Mouse (Mus musculus) spleen, adult 2 months (tissue): ENCODE data around the gene Foxp2.

Source experiments
- CTCF ChIP-seq: fragments of 200-500 bp; IDR thresholded peaks from 2 replicates; pipeline ENCODE4 v1.5.1; 2011; ENCODE audit warnings: mild to moderate bottlenecking, inconsistent platforms; ENCODE audit not compliant: insufficient read depth, insufficient read length, insufficient replicate concordance; ENCODE audit errors: extremely low read depth
- POLR2A ChIP-seq: fragments of 200-500 bp; IDR thresholded peaks from 2 replicates; pipeline ENCODE4 v1.6.1; 2011; ENCODE audit warnings: low read depth, low read length, inconsistent platforms

- TF ChIP-seq POLR2A (no peak), CTCF (no peak)
Observed at GRCm38 (mm10) chr6:15176754-15177153, 275.6 kb downstream of the Foxp2 start.
